Mouse (Mus musculus): ENCODE results near the gene Tcf25.

DNA sequence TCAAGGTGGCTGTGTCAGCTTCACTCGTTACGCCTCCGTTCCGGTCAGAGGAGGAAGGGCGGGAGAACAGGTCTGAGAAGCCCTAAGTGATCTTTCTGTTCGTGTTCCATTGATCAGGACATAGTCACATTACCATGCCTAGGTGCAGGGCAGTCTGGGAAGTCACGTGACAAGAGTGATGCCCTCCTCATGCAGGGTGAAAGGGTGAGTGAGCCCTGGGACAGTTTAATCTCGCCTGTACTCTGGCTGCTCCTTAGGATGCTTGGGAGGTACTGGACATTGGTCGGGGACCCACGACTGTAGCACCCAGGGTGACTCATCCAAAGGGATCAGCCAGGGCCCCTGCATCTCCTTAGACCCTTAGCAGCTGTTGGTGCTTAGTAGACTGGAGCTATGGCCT is 72.4 kb downstream of the Tcf25 start:
- no peak for TF ChIP-seq CTCF (IDR thresholded peaks at IDR 0.05)
- no peak for TF ChIP-seq EP300 (IDR thresholded peaks at IDR 0.05)
